Mouse (Mus musculus): ENCODE data around the gene Specc1. TPM values are rescaled to one million over a fixed set of nuclear protein-coding genes. Genes with fewer than 3 reads are reported as not detected.

Gene Specc1
- total RNA-seq, 2 experiments from 2014 or later = 31.0 to 31.1 TPM

DNA sequence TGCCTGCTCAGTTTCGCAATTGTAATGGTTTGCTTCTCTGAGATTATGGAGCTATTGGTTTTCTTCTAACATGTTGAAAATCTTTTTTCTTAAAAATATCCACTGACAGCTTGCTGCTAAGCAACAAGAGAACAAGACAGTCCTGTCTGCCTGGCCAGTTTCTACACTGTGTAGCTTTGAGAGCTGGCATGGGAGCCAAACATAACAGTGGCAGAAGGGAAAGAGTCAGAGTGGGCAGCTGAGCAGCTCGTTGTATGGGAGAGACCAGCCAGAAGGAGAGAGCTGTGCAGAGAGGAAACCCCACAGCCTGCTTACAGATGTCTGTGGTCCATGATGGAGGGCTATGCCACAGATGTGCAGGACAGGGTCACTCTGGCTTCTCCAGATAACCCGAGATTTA, 235.5 kb downstream of the Specc1 start:
- intact Hi-C loops (cut with DNase I) = no loop called here
- peak; percentile 24 to 35 for DNase-seq (ENCODE audit: extremely low spot score in 1 of 2, low spot score in 2 of 2)

DNA sequence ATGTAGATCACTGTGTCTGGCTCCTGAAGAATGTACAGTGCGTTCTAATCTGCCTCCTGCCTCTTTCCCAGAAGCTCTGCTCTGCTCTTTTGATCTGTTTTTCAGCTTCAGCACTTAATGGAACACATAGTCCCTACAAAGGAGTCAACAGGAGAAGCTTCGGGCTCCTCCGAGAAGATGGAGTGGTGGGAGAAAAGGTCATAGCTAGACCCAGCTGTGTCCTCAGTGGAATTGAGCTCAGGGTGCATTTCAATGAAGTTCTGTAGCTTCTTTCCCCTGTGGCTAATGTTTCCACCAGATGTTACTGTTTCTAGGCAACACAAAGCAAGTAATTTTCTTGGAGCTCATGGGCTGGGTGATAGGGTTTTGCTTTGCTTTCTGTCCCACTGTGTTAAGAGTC, 236.6 kb downstream of the Specc1 start:
- no peak for DNase-seq (ENCODE audit: extremely low spot score in 1 of 2, low spot score in 2 of 2)
- intact Hi-C loops (cut with DNase I) = no loop called here

DNA sequence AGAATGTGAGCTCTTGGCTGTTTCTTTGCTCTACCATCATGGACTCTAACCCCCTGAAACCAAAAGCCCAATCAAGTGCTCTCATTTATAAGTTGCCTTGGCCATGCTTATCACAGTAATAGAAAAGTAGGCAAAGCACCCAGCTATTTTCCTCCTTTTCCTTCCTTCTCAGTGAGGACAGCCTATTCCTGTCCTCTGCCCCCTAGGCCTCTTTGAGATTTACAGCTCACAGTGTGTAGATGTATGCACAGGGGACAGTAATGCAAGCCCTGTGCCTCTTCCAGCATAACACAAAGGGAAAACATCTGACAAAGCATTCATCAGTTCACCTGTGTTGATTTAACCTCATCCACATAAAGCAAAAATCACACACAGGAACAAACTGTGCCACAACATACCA, 237.7 kb downstream of the Specc1 start:
- intact Hi-C loops (cut with DNase I) = no loop called here
- no peak for DNase-seq (ENCODE audit: extremely low spot score in 1 of 2, low spot score in 2 of 2)

DNA sequence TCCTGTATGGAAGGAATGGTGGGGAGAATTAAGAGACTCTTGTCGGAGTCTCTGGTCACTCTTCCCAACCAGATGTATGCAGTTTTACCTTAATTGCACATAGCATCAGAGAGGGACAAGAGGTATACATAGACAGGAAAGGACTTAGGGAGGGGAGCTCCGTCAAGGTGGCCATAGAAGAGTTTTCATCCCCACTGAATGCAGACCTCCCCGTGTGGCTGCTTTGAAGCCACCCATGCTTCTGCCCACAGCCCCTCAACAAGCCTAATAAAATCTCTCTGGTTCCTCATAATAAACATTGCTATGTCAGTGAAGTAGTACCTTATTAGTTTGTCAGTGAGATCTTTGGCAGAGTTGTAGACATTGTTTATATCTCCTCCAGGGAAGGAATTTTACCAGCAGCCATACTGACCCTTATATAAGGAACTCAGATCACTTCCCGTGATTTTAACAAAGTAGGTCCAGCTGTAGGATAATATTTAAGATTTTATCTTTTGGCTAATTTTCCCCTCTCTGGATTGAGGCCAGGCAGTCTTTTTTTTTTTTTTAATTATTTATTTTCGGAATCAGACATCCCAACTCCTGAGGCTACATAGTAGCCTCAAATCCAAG, 244.4 kb downstream of the Specc1 start:
- DNase-seq (ENCODE audit: extremely low spot score in 1 of 2, low spot score in 2 of 2) = no peak
- intact Hi-C loops (cut with DNase I) = no loop called here

DNA sequence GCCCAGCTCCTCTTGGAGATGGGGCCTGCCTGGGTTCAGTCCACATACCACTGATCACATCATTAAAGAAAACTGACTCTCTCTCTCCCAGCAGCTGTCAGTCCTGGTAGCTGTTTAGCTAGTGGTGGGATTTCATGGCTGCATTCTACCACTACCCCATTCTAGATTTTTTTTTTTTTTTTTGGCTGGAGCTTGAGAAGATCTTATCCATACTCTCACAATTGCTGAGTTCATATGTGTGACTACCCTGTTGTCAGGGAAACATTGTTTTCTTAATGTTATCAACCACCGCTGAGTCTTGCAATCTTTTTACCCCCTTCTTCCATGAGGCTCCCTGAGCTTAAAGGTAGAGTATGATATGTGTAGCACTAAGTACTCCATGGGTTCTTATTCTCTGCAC, 246.1 kb downstream of the Specc1 start:
- no peak for DNase-seq (ENCODE audit: extremely low spot score in 1 of 2, low spot score in 2 of 2)
- intact Hi-C loops (cut with DNase I) = no loop called here

DNA sequence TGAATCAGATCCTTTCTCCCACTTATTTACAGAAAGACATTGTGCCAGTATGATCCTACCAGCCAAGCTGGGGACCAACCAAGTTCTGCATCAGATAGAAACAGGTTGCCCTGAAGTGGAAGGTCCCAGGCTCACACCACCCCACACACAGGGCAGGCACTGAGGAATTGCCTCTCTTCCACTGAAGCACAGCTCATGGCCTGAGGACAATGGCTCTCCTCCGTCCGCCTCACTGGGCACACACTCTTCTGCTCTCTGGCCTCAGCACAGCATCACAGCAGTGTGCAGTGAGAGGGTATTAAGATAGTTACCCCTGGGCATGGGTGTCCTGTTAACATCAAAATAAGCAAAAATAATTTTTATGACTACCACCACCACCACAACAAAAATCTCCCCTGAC, 252.5 kb downstream of the Specc1 start:
- no peak for DNase-seq (ENCODE audit: extremely low spot score in 1 of 2, low spot score in 2 of 2)
- intact Hi-C loops (cut with DNase I) = no loop called here

DNA sequence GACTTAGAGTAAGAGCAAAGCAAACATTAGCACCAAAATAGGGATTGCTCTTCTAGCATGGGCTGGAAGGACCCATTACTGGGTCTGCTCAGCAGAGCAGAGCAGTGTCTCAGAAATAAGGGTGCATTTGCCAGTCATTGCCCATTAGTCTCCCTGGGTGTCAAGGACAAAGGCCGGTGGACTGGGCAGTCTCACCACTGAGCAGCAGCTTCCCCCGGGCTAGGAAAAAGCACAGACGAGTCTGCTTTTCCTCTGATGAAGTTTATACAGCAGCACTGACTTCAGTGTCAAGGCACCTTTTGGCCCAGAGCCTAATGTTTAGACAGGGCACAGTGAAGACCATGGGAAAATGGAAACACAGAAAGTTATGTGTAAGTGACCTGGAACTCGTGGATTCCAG, 253.3 kb downstream of the Specc1 start:
- intact Hi-C loops (cut with DNase I) = no loop called here

DNA sequence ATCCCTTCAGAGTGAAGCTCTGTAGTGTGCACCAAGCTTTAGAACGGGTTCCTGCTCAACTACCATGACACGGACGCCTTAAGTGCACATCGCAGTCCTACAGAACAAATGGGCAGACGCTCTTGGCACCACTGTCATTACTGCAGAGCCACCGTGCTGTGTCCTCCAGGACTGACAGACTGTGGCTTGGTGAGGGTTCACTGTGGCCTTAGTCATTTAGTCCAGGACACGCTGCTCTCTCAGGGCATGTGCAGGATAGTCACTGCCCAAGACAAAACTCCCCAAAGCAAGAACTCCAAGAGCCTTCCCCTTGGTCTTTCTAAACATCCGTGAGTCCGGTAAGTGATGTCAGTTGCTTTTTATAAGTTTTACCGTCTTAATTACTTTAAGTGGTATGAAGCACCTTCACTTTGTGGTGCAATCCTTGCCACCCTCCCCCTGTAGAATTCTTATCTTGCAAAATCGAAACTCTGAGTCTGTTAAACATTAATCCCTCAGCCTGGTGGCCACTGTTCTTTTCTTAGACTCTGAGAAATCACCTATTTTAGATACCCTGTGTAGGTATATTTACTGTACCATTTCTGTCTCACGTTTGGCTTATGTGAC, 256.9 kb downstream of the Specc1 start:
- intact Hi-C loops (cut with DNase I) = no loop called here
- DNase-seq (ENCODE audit: extremely low spot score in 1 of 2, low spot score in 2 of 2) = no peak

More for the DNA sequence above, 253.3 kb downstream of the Specc1 start:
- DNase-seq (ENCODE audit: extremely low spot score in 1 of 2, low spot score in 2 of 2) = no peak

DNA sequence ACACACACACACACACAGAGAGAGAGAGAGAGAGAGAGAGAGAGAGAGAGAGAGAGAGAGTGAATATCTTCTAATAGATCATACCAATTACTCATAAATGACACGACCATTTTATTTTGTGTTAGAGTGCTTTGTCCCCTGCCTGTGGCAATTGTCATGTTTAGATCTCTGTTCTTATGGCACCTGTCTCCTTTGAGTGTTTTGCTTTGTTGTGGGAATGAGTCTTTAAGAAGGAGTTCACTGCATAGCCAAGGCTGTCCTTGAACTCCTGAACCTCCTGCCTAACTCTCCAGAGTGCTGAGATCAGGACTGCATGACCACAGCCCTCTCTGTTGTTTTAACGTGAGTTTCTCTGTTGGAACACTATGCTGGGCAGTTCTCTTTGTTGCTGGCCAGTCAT, 258.5 kb downstream of the Specc1 start:
- intact Hi-C loops (cut with DNase I) = no loop called here
- DNase-seq (ENCODE audit: extremely low spot score in 1 of 2, low spot score in 2 of 2) = no peak

DNA sequence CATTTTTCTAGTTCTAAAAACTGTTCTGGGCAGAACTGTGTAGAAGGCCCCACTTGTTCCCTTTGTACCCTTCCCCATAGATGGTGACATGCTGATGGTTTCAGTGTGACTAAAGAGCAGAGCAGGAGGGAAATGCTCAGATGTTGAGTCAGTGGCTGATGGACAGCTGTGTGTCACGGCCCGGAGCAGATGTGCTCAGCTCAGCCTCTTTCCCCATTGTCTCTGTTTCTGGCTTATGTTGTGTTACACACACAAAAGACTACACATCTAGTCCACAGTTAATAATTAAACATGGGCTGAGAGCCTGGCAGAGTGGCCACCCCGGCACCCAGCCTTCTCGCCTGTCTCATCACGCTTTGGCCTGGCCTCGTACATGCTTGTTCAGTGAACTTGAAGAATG, 261.2 kb downstream of the Specc1 start:
- no peak for DNase-seq (ENCODE audit: extremely low spot score in 1 of 2, low spot score in 2 of 2)
- intact Hi-C loops (cut with DNase I) = no loop called here

DNA sequence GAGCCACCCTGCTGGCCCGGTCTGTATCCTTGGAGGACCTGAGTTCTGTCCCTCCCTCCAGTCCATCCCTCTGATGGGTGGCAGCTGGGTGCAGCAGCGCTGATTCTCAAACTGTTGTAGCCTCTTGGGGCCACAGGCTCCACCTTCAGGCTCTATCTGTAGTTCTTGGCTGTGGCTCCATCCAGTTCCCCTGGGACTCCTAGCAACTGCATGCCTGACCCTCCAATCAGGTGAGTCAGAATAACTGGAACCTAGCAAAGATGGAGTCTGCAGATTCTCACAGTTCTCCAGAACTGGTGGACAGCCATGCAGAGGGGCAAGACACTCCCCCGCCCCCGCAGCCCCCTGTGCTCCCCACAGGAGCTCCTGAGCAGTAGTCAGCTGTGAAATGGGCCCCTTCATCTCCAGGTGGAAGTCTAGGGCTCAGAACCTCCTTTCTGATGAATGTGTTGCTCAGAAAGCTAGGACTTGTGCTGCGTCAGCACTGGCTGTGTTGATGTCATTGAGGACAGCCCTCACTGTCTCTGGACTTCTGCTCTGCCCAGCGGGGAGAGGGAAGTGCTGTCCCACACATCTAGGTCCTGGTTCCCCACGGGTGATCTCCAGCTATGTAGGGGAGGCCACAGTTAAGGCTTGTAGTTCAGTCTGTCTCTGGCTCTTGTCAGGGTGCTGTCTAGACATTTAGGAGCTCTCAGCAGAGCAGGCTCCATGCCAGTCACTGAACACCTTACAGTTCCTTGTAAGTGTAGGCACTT, 264.4 kb downstream of the Specc1 start:
- intact Hi-C loops (cut with DNase I) = no loop called here
- peak in 1 of 2 experiments; percentile 2 for DNase-seq (ENCODE audit: extremely low spot score in 1 of 2, low spot score in 2 of 2)

DNA sequence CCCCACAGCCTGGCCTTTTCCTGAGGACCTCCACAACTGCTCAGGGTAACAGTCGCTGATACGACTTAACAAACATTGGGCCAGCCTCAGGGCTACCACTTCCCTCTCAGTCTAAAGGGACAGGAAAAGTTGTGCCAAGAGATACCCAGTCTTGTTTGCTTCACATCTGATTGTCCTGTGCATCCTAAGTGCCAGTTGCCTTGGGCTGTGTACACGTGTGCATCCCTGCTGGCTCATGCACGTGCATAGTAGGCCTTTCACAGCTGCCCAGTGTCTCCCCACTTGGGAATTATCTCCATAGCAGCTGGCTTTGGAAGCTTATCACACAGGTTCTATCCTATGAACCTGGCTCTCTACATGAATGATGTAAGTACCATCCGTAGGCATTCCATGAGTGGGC, 266.9 kb downstream of the Specc1 start:
- intact Hi-C loops (cut with DNase I) = no loop called here
- no peak for DNase-seq (ENCODE audit: extremely low spot score in 1 of 2, low spot score in 2 of 2)

DNA sequence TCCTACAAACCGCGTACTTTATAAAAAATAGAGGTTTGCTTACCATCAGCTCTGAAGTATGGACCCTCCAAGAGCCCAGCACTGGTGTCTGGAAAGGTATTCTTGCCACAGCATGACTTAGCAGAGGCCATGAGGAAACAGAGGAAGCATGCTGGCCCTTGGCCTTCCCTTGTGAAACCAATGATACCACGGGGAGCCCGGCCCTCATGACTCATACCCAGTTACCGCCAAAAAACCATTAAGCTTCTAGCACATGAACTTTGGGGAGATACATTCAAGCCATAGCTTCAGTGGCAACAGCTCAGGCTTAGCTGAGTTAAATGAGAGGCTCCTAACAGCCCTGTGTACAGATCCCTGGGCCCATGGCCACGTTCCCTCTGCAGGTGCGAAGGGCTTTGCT, 267.4 kb downstream of the Specc1 start:
- intact Hi-C loops (cut with DNase I) = no loop called here
- DNase-seq (ENCODE audit: extremely low spot score in 1 of 2, low spot score in 2 of 2) = no peak

DNA sequence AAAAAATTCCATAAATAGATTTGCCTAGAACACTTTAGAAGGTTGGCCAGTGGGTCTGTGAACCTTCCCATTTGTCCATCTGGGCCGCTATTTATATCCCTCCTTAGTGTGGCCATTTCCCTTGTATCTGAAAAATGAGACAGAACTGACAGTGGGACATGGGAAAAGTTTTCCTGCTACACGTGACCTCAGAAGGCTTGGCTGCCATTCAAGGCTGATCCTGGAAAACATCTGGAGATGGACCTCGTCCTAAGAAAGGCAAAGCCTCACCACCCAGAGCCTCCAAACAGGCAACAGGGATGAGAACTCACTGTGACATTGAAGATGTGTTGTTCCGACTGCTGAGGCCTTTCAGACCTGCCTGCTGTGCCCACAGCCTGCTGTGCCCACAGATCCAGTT, 268.2 kb downstream of the Specc1 start:
- DNase-seq (ENCODE audit: extremely low spot score in 1 of 2, low spot score in 2 of 2) = no peak
- intact Hi-C loops (cut with DNase I) = no loop called here

DNA sequence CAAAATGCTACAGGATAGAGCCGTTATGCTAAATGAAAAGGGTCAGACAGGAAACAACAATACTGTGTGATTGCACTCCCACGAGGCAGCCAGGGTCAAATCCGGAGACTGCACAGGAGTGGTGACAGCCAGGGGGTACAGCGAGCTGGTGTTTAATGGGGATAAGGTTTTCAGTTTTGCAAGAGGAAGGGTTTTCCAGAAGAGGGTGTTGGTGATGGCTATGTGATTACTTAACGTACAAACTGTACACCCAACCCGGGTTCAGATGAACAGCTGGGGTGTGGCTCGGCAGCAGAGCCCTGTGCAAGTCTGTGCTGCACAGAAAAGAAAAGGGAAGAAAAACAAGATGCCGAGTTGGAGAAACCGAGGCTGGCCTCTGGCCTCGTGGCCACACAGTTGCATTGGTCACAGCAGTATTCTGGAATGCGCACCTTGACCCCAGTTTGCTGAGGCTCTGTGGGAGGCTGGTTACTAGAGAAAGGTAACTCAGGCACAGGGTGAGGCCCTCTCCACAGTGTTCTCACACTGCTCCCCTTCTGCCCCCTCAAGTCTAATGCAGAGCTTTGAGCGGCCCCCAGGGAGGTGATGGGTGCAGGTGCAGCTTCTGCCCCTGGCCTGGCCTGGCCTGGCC, 284.2 kb downstream of the Specc1 start:
- no peak for DNase-seq (ENCODE audit: extremely low spot score in 1 of 2, low spot score in 2 of 2)
- intact Hi-C loops (cut with DNase I) = no loop called here

DNA sequence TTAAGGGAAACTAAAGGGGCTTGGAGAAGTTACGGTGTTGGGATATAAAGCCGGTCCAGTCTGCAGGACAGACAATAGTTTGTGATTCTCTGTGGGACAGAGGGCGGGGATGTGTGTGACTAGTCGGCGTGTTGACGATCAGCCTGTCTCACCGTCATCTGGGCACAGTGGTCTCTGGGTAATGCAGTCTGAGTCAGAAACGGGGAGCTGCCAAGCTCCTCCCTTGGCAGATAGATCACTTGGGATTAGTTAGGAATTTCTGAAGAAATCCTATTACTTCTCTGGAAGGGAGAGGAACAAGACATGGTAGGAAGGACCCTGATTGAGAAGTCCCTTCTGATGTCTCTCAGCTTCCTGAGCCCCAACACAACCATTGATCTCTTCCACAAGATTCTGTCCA, 287.3 kb downstream of the Specc1 start:
- intact Hi-C loops (cut with DNase I) = no loop called here
- DNase-seq (ENCODE audit: extremely low spot score in 1 of 2, low spot score in 2 of 2) = no peak

DNA sequence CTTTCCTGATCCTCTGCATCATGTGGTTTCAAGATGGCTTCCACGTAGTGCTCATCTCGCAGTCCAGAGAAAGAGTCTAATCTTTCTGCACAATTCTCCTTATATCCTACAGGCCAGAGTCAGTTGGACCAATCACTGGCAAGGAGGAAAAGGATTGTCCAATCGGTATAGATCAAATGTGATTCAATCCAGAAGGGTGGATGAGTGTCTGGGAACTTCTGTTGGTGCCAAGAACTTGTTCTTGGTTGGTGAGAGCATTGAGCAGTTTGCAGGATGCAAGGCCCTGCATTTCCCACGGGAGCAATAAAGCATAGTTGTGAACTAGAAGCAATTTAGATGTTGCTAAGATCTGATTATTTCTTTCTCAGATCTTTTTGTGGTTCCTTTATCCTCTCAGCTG, 287.9 kb downstream of the Specc1 start:
- intact Hi-C loops (cut with DNase I) = no loop called here
- DNase-seq (ENCODE audit: extremely low spot score in 1 of 2, low spot score in 2 of 2) = no peak

DNA sequence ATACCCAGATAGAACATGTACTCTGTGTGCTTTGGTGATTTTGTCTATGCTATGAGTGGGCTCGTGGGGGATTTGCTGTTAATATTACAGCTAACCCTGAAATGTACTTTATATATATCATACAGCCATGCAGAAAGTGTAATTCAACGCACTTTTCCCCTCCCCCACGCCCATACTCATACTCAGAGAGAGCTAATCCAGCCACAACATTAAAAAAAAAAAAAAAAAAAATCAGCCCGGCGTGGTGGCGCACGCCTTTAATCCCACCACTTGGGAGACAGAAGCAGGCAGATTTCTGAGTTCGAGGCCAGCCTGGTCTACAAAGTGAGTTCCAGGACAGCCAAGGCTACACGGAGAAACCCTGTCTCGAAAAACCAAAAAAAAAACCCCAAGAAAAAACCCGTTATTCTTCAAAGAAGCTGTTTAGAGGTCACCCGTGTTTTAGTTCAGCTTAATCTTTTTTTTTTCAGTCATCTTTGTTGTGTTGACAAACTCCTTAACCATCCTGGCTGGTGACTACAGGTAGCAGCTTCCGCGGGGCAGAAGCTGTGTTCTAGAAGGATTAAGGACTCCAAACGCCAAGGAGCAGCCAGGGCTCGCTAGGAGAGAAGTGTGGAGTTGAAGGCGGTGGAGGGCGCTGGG, 291.3 kb downstream of the Specc1 start:
- DNase-seq (ENCODE audit: extremely low spot score in 1 of 2, low spot score in 2 of 2) = no peak
- intact Hi-C loops (cut with DNase I) = no loop called here

DNA sequence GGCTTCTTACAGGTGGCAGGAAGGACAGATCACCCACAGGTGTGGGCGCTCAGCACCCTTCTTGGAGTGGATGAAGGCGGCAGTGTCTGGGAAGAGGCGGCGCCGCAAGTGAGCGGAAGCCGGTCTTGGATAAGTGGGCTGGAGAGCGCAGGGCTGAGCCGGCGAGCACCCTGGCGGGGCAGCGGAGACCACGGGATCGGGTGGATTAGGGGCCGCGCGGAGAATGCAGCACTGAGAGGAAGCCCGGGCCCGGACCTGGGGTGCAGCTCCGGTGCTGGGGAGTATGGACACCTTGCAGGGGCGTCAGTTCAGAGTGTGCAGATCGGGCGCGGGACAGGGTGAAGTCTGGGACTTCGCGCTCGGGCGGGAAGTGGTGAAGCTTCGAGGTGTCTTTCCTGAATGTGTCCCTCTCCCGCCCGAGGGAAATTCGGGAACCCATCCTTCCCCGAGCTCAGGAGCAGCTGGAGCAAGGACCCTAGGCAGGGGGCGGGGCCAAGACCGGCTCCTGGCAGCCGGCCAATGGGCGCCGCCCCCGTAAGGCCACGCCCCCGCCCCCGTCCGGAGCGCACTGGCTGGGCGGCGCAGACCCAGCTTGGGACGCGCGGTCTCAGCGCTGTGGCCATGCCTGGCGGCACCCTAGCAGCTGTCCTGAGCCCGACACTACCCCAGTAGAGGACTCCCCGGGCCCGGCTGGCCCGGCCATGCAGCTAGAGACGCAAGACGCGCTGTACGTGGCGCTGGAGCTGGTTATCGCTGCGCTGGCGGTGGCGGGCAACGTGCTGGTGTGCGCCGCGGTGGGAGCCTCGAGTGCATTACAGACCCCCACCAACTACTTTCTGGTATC, 292.1 kb downstream of the Specc1 start, which contains the start of gene Adora2b:
TSS of gene Adora2b (plus strand) at position 584 of the 844 bp plus-strand sequence.
- peak in 1 of 2 experiments; percentile 81 for DNase-seq (ENCODE audit: extremely low spot score in 1 of 2, low spot score in 2 of 2)
- intact Hi-C loops (cut with DNase I) = no loop called here
